Mouse (Mus musculus): ENCODE measurements around the gene Rora. TPM values are rescaled to one million over a fixed set of nuclear protein-coding genes. Genes with fewer than 3 reads are reported as not detected.

Rora gene
- polyA plus RNA-seq (2011; ENCODE audit: insufficient read depth, insufficient read length, low replicate concordance, missing spikeins), result 0.52 and 0.85 TPM in 2 replicates

GRCm38 (mm10) chr9:68653211-68654038 lies at the start of gene Rora:
Gene Rora, plus strand, starts transcription at chr9:68653786.
- 2% methylated on average over 72 of the region's 72 CpGs for WGBS
- TF ChIP-seq CTCF (IDR thresholded peaks at IDR 0.05; ENCODE audit: control insufficient read depth, insufficient read depth, low read length), result no peak
- no peak for TF ChIP-seq POLR2A (IDR thresholded peaks at IDR 0.05; ENCODE audit: borderline replicate concordance, control insufficient read depth, low read depth, low read length)
- H3K4me1 ChIP-seq (ENCODE audit: control insufficient read depth, insufficient read depth, low read length), result no peaks in the 10 kb centered on the region
- H3K4me3 ChIP-seq (replicated peaks; ENCODE audit: control insufficient read depth, low read depth, low read length), result no peak within 1 kb of the TSS
- peak within 1 kb of the TSS; percentile 48; the same call in 1 of the 2 replicates for H3K27ac ChIP-seq (ENCODE audit: control insufficient read depth, insufficient read depth, low read depth, low read length, poor library complexity)

GRCm38 (mm10) chr9:68614006-68614405 lies 39.6 kb upstream of the Rora start:
- no peak overlapping the region for H3K4me3 ChIP-seq (replicated peaks; ENCODE audit: control insufficient read depth, low read depth, low read length)
- H3K4me1 ChIP-seq (ENCODE audit: control insufficient read depth, insufficient read depth, low read length), result no peaks in the 10 kb centered on the region
- WGBS, result 77% methylated on average over 9 of the region's 9 CpGs
- H3K27ac ChIP-seq (ENCODE audit: control insufficient read depth, insufficient read depth, low read depth, low read length, poor library complexity), result no peak overlapping the region
- TF ChIP-seq POLR2A (IDR thresholded peaks at IDR 0.05; ENCODE audit: borderline replicate concordance, control insufficient read depth, low read depth, low read length), result no peak
- no peak for TF ChIP-seq CTCF (IDR thresholded peaks at IDR 0.05; ENCODE audit: control insufficient read depth, insufficient read depth, low read length)

- no peak for TF ChIP-seq POLR2A (IDR thresholded peaks at IDR 0.05; ENCODE audit: borderline replicate concordance, control insufficient read depth, low read depth, low read length)
- TF ChIP-seq CTCF (IDR thresholded peaks at IDR 0.05; ENCODE audit: control insufficient read depth, insufficient read depth, low read length), result no peak
- H3K4me1 ChIP-seq (ENCODE audit: control insufficient read depth, insufficient read depth, low read length), result no peaks in the 10 kb centered on the region
- H3K27ac ChIP-seq (ENCODE audit: control insufficient read depth, insufficient read depth, low read depth, low read length, poor library complexity), result no peak overlapping the region
- H3K4me3 ChIP-seq (replicated peaks; ENCODE audit: control insufficient read depth, low read depth, low read length), result no peak overlapping the region
- 50% methylated on average over 4 of the region's 4 CpGs for WGBS
These were observed 36.5 kb upstream of the Rora start for GRCm38 (mm10) chr9:68617116-68617515.

GRCm38 (mm10) chr9:68620036-68620435 lies 33.5 kb upstream of the Rora start:
- TF ChIP-seq POLR2A (IDR thresholded peaks at IDR 0.05; ENCODE audit: borderline replicate concordance, control insufficient read depth, low read depth, low read length), result no peak
- TF ChIP-seq CTCF (IDR thresholded peaks at IDR 0.05; ENCODE audit: control insufficient read depth, insufficient read depth, low read length), result no peak
- WGBS, result 88% methylated on average over 2 of the region's 2 CpGs
- H3K27ac ChIP-seq (ENCODE audit: control insufficient read depth, insufficient read depth, low read depth, low read length, poor library complexity), result no peak overlapping the region
- H3K4me3 ChIP-seq (replicated peaks; ENCODE audit: control insufficient read depth, low read depth, low read length), result no peak overlapping the region
- no peaks in the 10 kb centered on the region for H3K4me1 ChIP-seq (ENCODE audit: control insufficient read depth, insufficient read depth, low read length)

GRCm38 (mm10) chr9:68620441-68620840 lies 33.1 kb upstream of the Rora start:
- Histone ChIP-seq H3K4me3 (replicated peaks; ENCODE audit: control insufficient read depth, low read depth, low read length) (no peak overlapping the region), H3K27ac (ENCODE audit: control insufficient read depth, insufficient read depth, low read depth, low read length, poor library complexity) (no peak overlapping the region), H3K4me1 (ENCODE audit: control insufficient read depth, insufficient read depth, low read length) (no peaks in the 10 kb centered on the region)
- TF ChIP-seq CTCF (IDR thresholded peaks at IDR 0.05; ENCODE audit: control insufficient read depth, insufficient read depth, low read length) (no peak), POLR2A (IDR thresholded peaks at IDR 0.05; ENCODE audit: borderline replicate concordance, control insufficient read depth, low read depth, low read length) (no peak)
- 71% methylated on average over 6 of the region's 6 CpGs for WGBS

GRCm38 (mm10) chr9:68624981-68625380 lies 28.6 kb upstream of the Rora start:
- Histone ChIP-seq H3K4me3 (replicated peaks; ENCODE audit: control insufficient read depth, low read depth, low read length) (no peak overlapping the region), H3K27ac (ENCODE audit: control insufficient read depth, insufficient read depth, low read depth, low read length, poor library complexity) (no peak overlapping the region), H3K4me1 (ENCODE audit: control insufficient read depth, insufficient read depth, low read length) (no peaks in the 10 kb centered on the region)
- 71% methylated on average over 4 of the region's 4 CpGs for WGBS
- TF ChIP-seq CTCF (IDR thresholded peaks at IDR 0.05; ENCODE audit: control insufficient read depth, insufficient read depth, low read length), result no peak
- no peak for TF ChIP-seq POLR2A (IDR thresholded peaks at IDR 0.05; ENCODE audit: borderline replicate concordance, control insufficient read depth, low read depth, low read length)

GRCm38 (mm10) chr9:68637301-68637700 lies 16.3 kb upstream of the Rora start:
- H3K4me3 ChIP-seq (replicated peaks; ENCODE audit: control insufficient read depth, low read depth, low read length), result no peak overlapping the region
- 81% methylated on average over 8 of the region's 8 CpGs for WGBS
- TF ChIP-seq POLR2A (IDR thresholded peaks at IDR 0.05; ENCODE audit: borderline replicate concordance, control insufficient read depth, low read depth, low read length) (no peak), CTCF (IDR thresholded peaks at IDR 0.05; ENCODE audit: control insufficient read depth, insufficient read depth, low read length) (no peak)
- no peak overlapping the region for H3K27ac ChIP-seq (ENCODE audit: control insufficient read depth, insufficient read depth, low read depth, low read length, poor library complexity)
- H3K4me1 ChIP-seq (ENCODE audit: control insufficient read depth, insufficient read depth, low read length), result no peaks in the 10 kb centered on the region

GRCm38 (mm10) chr9:68641123-68641522 lies 12.5 kb upstream of the Rora start:
- Histone ChIP-seq H3K4me3 (replicated peaks; ENCODE audit: control insufficient read depth, low read depth, low read length) (no peak overlapping the region), H3K4me1 (ENCODE audit: control insufficient read depth, insufficient read depth, low read length) (no peaks in the 10 kb centered on the region), H3K27ac (ENCODE audit: control insufficient read depth, insufficient read depth, low read depth, low read length, poor library complexity) (no peak overlapping the region)
- 68% methylated on average over 3 of the region's 3 CpGs for WGBS
- TF ChIP-seq CTCF (IDR thresholded peaks at IDR 0.05; ENCODE audit: control insufficient read depth, insufficient read depth, low read length) (no peak), POLR2A (IDR thresholded peaks at IDR 0.05; ENCODE audit: borderline replicate concordance, control insufficient read depth, low read depth, low read length) (no peak)
